Mouse (Mus musculus): ENCODE results near the gene Abhd8.

Abhd8 gene

GRCm38 (mm10) chr8:71463188-71464033, at the start of gene Abhd8:
Gene Abhd8 (minus strand): TSS chr8:71463655.
- in situ Hi-C loops (cut with MboI; ENCODE audit: low sequenced_read_pairs), result no loop called here

GRCm38 (mm10) chr8:71511644-71512043, 48.2 kb upstream of the Abhd8 start, which contains the start of gene Plvap:
Gene Plvap (minus strand): TSS chr8:71511752.
- in situ Hi-C loops (cut with MboI; ENCODE audit: low sequenced_read_pairs), result no loop called here

GRCm38 (mm10) chr8:71509316-71509715, 45.9 kb upstream of the Abhd8 start:
- in situ Hi-C loops (cut with MboI; ENCODE audit: low sequenced_read_pairs), result no loop called here

- in situ Hi-C loops (cut with MboI; ENCODE audit: low sequenced_read_pairs), result no loop called here
These were observed 44.2 kb upstream of the Abhd8 start for GRCm38 (mm10) chr8:71507589-71508104.

GRCm38 (mm10) chr8:71505979-71506378, 42.5 kb upstream of the Abhd8 start:
- in situ Hi-C loops (cut with MboI; ENCODE audit: low sequenced_read_pairs), result no loop called here

- in situ Hi-C loops (cut with MboI; ENCODE audit: low sequenced_read_pairs), result no loop called here
These were observed 41.9 kb upstream of the Abhd8 start for GRCm38 (mm10) chr8:71505326-71505725.

- in situ Hi-C loops (cut with MboI; ENCODE audit: low sequenced_read_pairs), result no loop called here
These were observed 40.9 kb upstream of the Abhd8 start for GRCm38 (mm10) chr8:71504349-71504748.

GRCm38 (mm10) chr8:71498816-71499690, 35.6 kb upstream of the Abhd8 start:
- in situ Hi-C loops (cut with MboI; ENCODE audit: low sequenced_read_pairs), result no loop called here

GRCm38 (mm10) chr8:71497881-71498501, 34.5 kb upstream of the Abhd8 start:
- in situ Hi-C loops (cut with MboI; ENCODE audit: low sequenced_read_pairs), result no loop called here

- in situ Hi-C loops (cut with MboI; ENCODE audit: low sequenced_read_pairs), result no loop called here
These were observed 33.7 kb upstream of the Abhd8 start for GRCm38 (mm10) chr8:71497077-71497645.

- in situ Hi-C loops (cut with MboI; ENCODE audit: low sequenced_read_pairs), result no loop called here
These were observed 33.0 kb upstream of the Abhd8 start for GRCm38 (mm10) chr8:71496481-71496880.

GRCm38 (mm10) chr8:71495811-71496210, 32.4 kb upstream of the Abhd8 start:
- in situ Hi-C loops (cut with MboI; ENCODE audit: low sequenced_read_pairs), result no loop called here

GRCm38 (mm10) chr8:71495039-71495438, 31.6 kb upstream of the Abhd8 start:
- in situ Hi-C loops (cut with MboI; ENCODE audit: low sequenced_read_pairs), result no loop called here

- in situ Hi-C loops (cut with MboI; ENCODE audit: low sequenced_read_pairs), result no loop called here
These were observed 25.0 kb upstream of the Abhd8 start for GRCm38 (mm10) chr8:71488454-71488853.

GRCm38 (mm10) chr8:71487691-71488445, 24.4 kb upstream of the Abhd8 start, which contains the start of gene Gtpbp3:
Gene Gtpbp3 (plus strand): TSS chr8:71488103.
- in situ Hi-C loops (cut with MboI; ENCODE audit: low sequenced_read_pairs), result no loop called here

- in situ Hi-C loops (cut with MboI; ENCODE audit: low sequenced_read_pairs), result no loop called here
These were observed 22.7 kb upstream of the Abhd8 start for GRCm38 (mm10) chr8:71486136-71486529.

- in situ Hi-C loops (cut with MboI; ENCODE audit: low sequenced_read_pairs), result no loop called here
These were observed 22.0 kb upstream of the Abhd8 start, which contains the start of gene Ano8 for GRCm38 (mm10) chr8:71485142-71486135. Gene Ano8 (minus strand): TSS chr8:71485963.

GRCm38 (mm10) chr8:71484736-71485135, 21.3 kb upstream of the Abhd8 start:
- in situ Hi-C loops (cut with MboI; ENCODE audit: low sequenced_read_pairs), result no loop called here

- in situ Hi-C loops (cut with MboI; ENCODE audit: low sequenced_read_pairs), result no loop called here
These were observed 20.5 kb upstream of the Abhd8 start for GRCm38 (mm10) chr8:71483932-71484331.

All from CH12F3 (cell line).